Mouse (Mus musculus) stomach, embryonic 16.5 days (tissue): ENCODE measurements around the gene Brinp1. TPM values are rescaled to one million over a fixed set of nuclear protein-coding genes. Genes with fewer than 3 reads are reported as not detected.
"Not testable (repeated sequence)": the region's sequence is repeated elsewhere in the genome, so short reads cannot be mapped to it uniquely, and the experiment has no call there.

ENCODE experiments used
- ATAC-seq: fragments of 200-750 bp; cut with Nextera tagmentation; 2 replicates; pipeline ENCODE4 v1.8.0; 2017; ENCODE audit warnings: moderate number of reproducible peaks, moderate TSS enrichment; ENCODE audit not compliant: insufficient read depth, low FRiP score
- H3K27ac ChIP-seq: fragments of 300-500 bp; sonication (generic); 2 replicates; pipeline ENCODE4 v1.5.1; 2014; ENCODE audit warnings: low read length
- H3K27me3 ChIP-seq: fragments of 300-500 bp; sonication (generic); 2 replicates; pipeline ENCODE4 v1.6.1; 2014; ENCODE audit warnings: low read length, control low read depth, mixed read lengths; ENCODE audit not compliant: control insufficient read depth, insufficient read depth
- H3K36me3 ChIP-seq: fragments of 300-500 bp; sonication (generic); 2 replicates; pipeline ENCODE4 v1.6.1; 2014; ENCODE audit warnings: low read length; ENCODE audit not compliant: control insufficient read depth, insufficient read depth
- H3K4me1 ChIP-seq: fragments of 300-500 bp; sonication (generic); 2 replicates; pipeline ENCODE4 v1.6.1; 2014; ENCODE audit warnings: low read length, control low read depth, mixed read lengths; ENCODE audit not compliant: control insufficient read depth, insufficient read depth
- H3K4me2 ChIP-seq: fragments of 300-500 bp; sonication (generic); 2 replicates; pipeline ENCODE4 v1.6.1; 2014; ENCODE audit warnings: low read depth, low read length, mixed read lengths
- H3K4me3 ChIP-seq: fragments of 300-500 bp; sonication (generic); replicated peaks from 2 replicates; pipeline ENCODE4 v1.5.1; 2014; ENCODE audit warnings: mild to moderate bottlenecking, low read length
- H3K9ac ChIP-seq: fragments of 300-500 bp; sonication (generic); 2 replicates; pipeline ENCODE4 v1.6.1; 2014; ENCODE audit warnings: low read length
- H3K9me3 ChIP-seq: fragments of 300-500 bp; sonication (generic); replicated peaks from 2 replicates; pipeline ENCODE4 v1.6.1; 2016; ENCODE audit warnings: low read length, control low read depth; ENCODE audit not compliant: control insufficient read depth
- WGBS: fragments of 180-500 bp; shearing (Covaris S2); extraction: QIAGEN DNeasy Blood & Tissue Kit; methylation state at CpG from one replicate; pipeline ENCODE4 v1.1.7; 2014; 5-methylcytosine and 5-hydroxymethylcytosine counted together
- polyA plus RNA-seq: library from polyadenylated mRNA; unstranded; fragments of >200 nt; fragmentation: Nextera tagmentation; extraction: Ambion mirVana; gene quantifications from 2 replicates; pipeline ENCODE4 v1.2.1, GENCODE M21; 2015

Gene Brinp1
- polyA plus RNA-seq, 1 experiment from 2014 or later = 6.6 TPM

- ATAC-seq = no peak
- H3K9me3 ChIP-seq = no peaks in the 10 kb centered on the region
- H3K4me2 ChIP-seq = no peak overlapping the region
- H3K4me3 ChIP-seq = no peak overlapping the region
- no peaks in the 10 kb centered on the region for H3K27me3 ChIP-seq
- H3K36me3 ChIP-seq = no peaks in the 10 kb centered on the region
- 97% methylated on average over 2 of the region's 2 CpGs for WGBS
- H3K4me1 ChIP-seq = no peaks in the 10 kb centered on the region
- no peak overlapping the region for H3K9ac ChIP-seq
- H3K27ac ChIP-seq = no peak overlapping the region
These were observed 89.5 kb downstream of the Brinp1 start for GRCm38 (mm10) chr4:68864668-68865067.

GRCm38 (mm10) chr4:68856868-68857267 is 97.3 kb downstream of the Brinp1 start:
- H3K9me3 ChIP-seq = no peaks in the 10 kb centered on the region
- no peak overlapping the region for H3K27ac ChIP-seq
- H3K4me3 ChIP-seq = no peak overlapping the region
- H3K9ac ChIP-seq = no peak overlapping the region
- no peaks in the 10 kb centered on the region for H3K27me3 ChIP-seq
- H3K4me1 ChIP-seq = no peaks in the 10 kb centered on the region
- no peak for ATAC-seq
- no peak overlapping the region for H3K4me2 ChIP-seq
- H3K36me3 ChIP-seq = no peaks in the 10 kb centered on the region
- 45% methylated on average over 1 of the region's 1 CpGs for WGBS

GRCm38 (mm10) chr4:68849671-68850070 is 104.5 kb downstream of the Brinp1 start:
- no peak overlapping the region for H3K4me2 ChIP-seq
- no peaks in the 10 kb centered on the region for H3K9me3 ChIP-seq
- H3K27me3 ChIP-seq = no peaks in the 10 kb centered on the region
- H3K36me3 ChIP-seq = no peaks in the 10 kb centered on the region
- ATAC-seq = no peak
- no peak overlapping the region for H3K4me3 ChIP-seq
- no peaks in the 10 kb centered on the region for H3K4me1 ChIP-seq
- no peak overlapping the region for H3K9ac ChIP-seq
- WGBS = 43% methylated on average over 3 of the region's 3 CpGs
- H3K27ac ChIP-seq = no peak overlapping the region

GRCm38 (mm10) chr4:68846976-68847375 is 107.2 kb downstream of the Brinp1 start:
- 86% methylated on average over 1 of the region's 1 CpGs for WGBS
- Histone ChIP-seq H3K4me1 (no peaks in the 10 kb centered on the region), H3K27me3 (no peaks in the 10 kb centered on the region), H3K4me3 (no peak overlapping the region), H3K27ac (no peak overlapping the region), H3K36me3 (no peaks in the 10 kb centered on the region), H3K4me2 (no peak overlapping the region), H3K9me3 (no peaks in the 10 kb centered on the region), H3K9ac (no peak overlapping the region)
- no peak for ATAC-seq

GRCm38 (mm10) chr4:68845964-68846363 is 108.2 kb downstream of the Brinp1 start:
- Histone ChIP-seq H3K4me1 (no peaks in the 10 kb centered on the region), H3K9me3 (no peaks in the 10 kb centered on the region), H3K4me2 (no peak overlapping the region), H3K9ac (no peak overlapping the region), H3K27me3 (no peaks in the 10 kb centered on the region), H3K4me3 (no peak overlapping the region), H3K36me3 (no peaks in the 10 kb centered on the region), H3K27ac (no peak overlapping the region)
- WGBS = 55% methylated on average over 3 of the region's 3 CpGs
- ATAC-seq = no peak

- H3K9me3 ChIP-seq, H3K4me2 ChIP-seq, H3K27ac ChIP-seq, H3K36me3 ChIP-seq, H3K9ac ChIP-seq, H3K27me3 ChIP-seq, ATAC-seq, H3K4me1 ChIP-seq, H3K4me3 ChIP-seq: not testable (repeated sequence)
These were observed 140.2 kb downstream of the Brinp1 start for GRCm38 (mm10) chr4:68813997-68814396.

GRCm38 (mm10) chr4:68806502-68806901 is 147.7 kb downstream of the Brinp1 start:
- no peak for ATAC-seq
- Histone ChIP-seq H3K4me3 (no peak overlapping the region), H3K9ac (no peak overlapping the region), H3K4me1 (no peaks in the 10 kb centered on the region), H3K27ac (no peak overlapping the region), H3K27me3 (no peaks in the 10 kb centered on the region), H3K9me3 (no peaks in the 10 kb centered on the region), H3K4me2 (no peak overlapping the region), H3K36me3 (no peaks in the 10 kb centered on the region)
- 76% methylated on average over 3 of the region's 3 CpGs for WGBS

GRCm38 (mm10) chr4:68801923-68802855 is 152.0 kb downstream of the Brinp1 start:
- H3K4me2 ChIP-seq = no peak overlapping the region
- no peak overlapping the region for H3K27ac ChIP-seq
- H3K9me3 ChIP-seq = no peaks in the 10 kb centered on the region
- no peak for ATAC-seq
- no peaks in the 10 kb centered on the region for H3K4me1 ChIP-seq
- 60% methylated on average over 6 of the region's 6 CpGs for WGBS
- H3K27me3 ChIP-seq = no peaks in the 10 kb centered on the region
- no peak overlapping the region for H3K9ac ChIP-seq
- no peaks in the 10 kb centered on the region for H3K36me3 ChIP-seq
- no peak overlapping the region for H3K4me3 ChIP-seq

GRCm38 (mm10) chr4:68790003-68790402 is 164.2 kb downstream of the Brinp1 start:
- no peak for ATAC-seq

More at GRCm38 (mm10) chr4:68790003-68790402, 164.2 kb downstream of the Brinp1 start:
- Histone ChIP-seq H3K4me2 (no peak overlapping the region), H3K27me3 (no peaks in the 10 kb centered on the region), H3K9ac (no peak overlapping the region), H3K9me3 (no peaks in the 10 kb centered on the region), H3K4me1 (no peaks in the 10 kb centered on the region), H3K36me3 (no peaks in the 10 kb centered on the region), H3K27ac (no peak overlapping the region), H3K4me3 (no peak overlapping the region)
- 80% methylated on average over 5 of the region's 5 CpGs for WGBS
